Mouse (Mus musculus) T-cell, adult 2 months (primary cell): ENCODE measurements around the gene Wdr47.
"Not testable (repeated sequence)": the region's sequence is repeated elsewhere in the genome, so short reads cannot be mapped to it uniquely, and the experiment has no call there.

Source experiments
- DNase-seq: peaks from one replicate; pipeline ENCODE4 v3.0.0; 2022; ENCODE audit warnings: low spot score

Gene Wdr47

DNA sequence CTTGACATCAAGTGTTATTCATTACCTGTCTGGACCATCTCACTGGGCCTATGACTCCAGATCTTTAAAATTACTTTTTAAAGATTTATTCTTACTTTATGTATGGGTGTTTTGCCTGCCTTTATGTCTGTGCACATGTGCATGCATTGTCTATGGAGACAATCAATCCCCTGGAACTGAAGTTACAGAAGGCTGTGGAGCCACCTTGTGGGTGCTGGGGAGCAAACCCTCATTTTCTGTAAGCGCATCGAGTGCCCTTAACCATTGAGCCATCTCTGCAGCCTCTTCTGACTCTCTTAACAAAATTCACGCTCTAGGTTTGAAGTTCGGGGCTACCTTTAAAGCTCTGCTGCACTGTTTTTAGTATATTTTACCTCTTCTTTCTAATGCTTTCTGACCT, 48.3 kb downstream of the Wdr47 start:
- no peak for DNase-seq

DNA sequence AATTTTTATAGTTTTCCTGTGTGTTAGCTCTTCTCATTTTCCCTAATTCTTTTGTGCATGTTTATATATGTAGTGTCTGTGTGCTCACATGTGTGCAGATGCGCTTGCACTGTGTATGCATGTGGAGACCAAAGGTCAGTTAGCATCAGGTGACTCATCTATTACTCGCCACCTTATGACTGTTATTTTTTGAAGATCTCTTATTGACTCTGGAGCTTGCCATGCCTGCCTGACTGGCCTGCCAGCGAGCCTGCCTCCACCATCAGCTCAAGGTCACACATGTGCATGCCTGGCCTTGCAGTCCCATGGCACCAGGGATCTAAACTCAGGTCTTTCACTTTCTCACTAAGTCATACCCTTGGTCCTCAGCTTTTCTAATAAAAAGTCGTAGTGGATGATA, 49.9 kb downstream of the Wdr47 start:
- DNase-seq = no peak

DNA sequence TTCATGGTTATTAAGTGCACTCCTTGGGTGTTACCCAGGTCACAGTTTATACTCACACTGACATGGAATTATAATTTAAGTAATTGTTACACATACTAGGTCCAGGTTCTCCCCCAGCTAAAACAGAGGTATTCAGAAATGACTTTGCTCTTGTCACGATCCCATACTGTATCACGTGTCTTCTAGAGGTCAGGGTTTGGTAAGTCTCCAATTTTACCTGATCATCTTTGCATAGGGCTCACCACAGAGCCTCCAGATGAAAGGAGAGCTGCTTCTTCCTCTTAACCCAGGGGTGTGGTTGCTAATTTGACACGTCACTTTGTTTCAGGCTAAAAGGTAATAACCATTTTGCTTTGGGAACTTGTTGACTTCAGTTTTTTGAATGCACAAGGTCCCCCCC, 53.8 kb downstream of the Wdr47 start:
- no peak for DNase-seq

DNA sequence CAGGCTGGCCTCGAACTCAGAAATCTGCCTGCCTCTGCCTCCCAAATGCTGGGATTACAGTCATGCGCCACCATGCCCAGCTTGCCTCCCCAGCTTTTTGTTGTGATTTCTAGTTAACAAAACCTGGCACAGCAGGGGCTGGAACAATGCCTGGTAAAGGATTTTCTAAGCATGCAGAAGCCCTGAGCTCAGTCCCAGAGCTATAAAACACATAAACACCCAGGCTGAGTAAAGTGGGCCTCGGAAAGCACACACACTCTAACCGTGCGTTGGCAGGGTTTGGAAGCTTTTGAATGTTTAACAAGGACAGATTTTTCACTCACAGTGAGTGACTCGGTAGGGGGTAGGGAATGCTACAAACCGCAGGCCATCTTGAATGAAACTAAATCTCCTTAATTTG, 55.0 kb downstream of the Wdr47 start:
- no peak for DNase-seq

DNA sequence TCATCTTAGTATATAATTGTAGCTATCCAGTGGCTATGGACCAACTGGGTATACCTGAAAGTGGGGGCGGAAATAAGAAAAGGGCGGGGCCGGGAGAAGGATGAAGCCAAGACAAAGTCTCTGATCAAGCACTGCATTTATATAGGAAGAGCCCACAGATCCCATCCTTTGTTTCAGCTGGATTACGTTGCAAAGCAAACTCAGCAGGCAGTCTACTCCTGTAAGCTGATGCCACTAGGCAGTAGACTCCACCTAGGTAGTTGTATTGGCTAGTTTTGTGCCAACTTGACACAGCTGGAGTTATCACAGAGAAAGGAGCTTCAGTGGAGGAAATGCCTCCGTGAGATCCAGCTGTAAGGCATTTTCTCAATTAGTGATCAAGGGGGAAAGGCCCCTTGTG, 56.6 kb downstream of the Wdr47 start:
- not testable (repeated sequence) for DNase-seq

DNA sequence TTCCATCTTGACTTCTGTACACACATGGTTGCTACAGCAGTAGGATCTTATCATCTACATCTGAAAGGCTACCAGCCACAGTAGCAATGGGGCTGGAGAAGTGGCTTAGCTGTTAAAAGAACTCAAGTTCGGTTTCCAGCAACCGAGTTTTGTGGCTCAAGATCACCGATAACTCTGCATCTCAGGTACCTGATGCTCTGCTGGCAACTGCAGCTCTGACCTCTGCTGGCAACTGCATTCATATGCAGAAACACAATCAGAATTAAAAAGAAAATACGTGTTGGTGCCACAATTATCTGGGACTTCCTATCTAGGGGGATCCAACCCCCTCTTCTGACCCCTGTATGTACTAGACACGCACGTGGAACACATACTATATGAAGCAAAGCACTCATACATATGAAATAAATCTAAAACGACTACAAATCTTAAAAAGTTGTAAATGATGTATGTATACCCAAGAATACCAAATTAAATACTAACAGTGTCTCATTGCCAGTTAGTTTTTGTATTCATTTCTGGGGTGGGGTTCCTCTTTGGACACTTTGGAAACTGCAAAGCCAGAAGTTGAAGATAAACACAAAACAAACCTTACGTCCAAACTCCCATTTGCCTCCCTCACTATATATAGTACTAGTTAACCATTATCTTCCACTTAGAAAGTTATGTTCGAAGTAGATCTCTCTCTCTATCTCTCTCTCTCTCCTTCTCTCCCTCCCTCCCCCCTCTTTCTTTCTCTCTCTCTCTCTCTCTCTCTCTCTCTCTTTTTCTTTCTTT, 62.0 kb downstream of the Wdr47 start:
- peak; percentile 7 for DNase-seq

DNA sequence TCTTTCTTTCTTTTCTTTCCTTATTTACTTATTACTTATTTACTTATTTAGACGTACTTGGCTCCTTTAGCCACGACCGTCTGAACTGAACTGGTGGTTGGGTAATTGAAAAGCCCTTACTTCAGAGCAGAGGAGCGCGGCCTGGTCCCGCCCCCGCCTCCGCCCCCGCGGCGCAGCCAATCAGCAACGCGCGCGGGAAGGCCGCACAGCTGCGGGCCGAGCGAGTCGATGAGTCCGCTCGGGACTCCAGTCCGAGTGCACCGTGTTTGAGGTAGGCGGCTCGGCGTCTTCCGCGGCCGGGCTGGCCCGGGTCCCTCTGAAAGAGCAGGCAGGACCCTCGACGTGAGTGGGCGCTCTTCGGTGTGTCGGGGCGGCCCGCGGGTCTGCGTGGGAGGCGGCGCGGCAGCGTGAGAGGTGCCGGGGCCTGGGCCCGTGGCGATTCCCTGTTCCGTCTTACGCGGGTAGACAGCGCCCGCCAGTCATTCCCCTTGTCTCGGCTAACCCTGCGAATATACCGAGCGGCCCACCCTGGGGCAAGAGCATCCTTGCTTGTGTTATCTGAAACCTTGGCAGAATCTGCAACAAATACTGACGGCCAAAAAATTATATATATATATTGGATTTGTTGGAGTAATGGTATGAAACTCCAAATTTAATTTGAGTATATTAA, 62.8 kb downstream of the Wdr47 start, which contains the start of gene Clcc1:
TSS of gene Clcc1 (plus strand) at position 204 of the 670 bp plus-strand sequence.
- DNase-seq = peak; percentile 96

DNA sequence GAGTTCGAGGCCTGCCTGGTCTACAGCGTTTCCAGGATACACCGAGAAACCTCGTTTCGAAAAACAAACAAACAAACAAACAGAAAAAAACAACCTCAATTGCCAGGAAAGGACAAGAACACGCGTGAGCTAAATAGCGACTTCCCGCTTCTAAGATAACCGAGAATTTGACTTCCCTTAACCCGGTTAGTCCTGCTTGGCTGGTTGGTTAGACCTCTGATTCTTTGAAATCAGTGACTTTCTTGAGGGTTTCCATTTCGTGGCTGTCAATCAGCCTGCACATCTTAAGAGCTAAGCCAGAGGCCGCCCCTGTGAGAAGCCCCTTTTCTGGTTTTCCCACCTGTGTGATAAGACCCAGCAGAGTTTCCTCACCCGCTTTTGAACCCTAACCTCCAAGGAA, 63.5 kb downstream of the Wdr47 start:
- DNase-seq = no peak

DNA sequence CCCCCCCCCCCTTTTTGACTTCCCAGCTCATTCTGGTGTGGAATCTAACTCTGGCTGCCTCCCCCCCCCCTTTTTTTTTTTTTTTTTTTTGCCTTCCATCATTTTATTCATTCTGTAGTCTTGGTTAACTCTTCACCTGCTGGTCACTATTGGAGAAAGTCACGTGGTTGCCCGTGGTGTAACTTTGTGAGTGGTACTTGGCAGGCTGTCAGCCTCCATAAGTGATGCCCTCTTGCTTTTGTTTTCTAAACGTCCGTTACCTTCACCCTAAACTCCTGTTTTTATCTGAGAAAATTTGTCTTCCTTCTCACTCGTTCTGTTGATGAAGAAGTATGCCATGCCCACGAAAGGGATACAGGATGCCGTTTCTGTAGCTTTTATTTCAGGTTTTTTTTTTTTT, 64.4 kb downstream of the Wdr47 start:
- no peak for DNase-seq

DNA sequence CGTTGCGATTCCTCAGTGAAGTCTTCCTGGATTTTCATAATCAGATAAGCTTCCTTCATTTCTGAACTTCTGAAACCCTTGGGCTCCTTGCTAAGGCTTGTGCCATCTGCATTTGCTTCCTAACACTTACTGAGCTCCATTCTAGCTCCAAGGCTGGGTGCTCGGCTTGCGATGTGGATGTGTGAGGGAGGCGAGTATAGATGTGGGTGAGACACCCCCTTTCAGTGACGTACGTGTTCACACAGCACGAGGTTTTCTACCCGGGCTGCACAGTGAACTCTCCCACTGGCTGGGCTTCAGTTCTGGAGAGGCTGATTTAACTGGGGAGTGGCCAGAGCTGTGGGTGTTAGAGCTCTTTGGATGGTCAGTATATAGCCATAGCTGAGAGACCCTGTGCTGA, 67.5 kb downstream of the Wdr47 start:
- DNase-seq = no peak

DNA sequence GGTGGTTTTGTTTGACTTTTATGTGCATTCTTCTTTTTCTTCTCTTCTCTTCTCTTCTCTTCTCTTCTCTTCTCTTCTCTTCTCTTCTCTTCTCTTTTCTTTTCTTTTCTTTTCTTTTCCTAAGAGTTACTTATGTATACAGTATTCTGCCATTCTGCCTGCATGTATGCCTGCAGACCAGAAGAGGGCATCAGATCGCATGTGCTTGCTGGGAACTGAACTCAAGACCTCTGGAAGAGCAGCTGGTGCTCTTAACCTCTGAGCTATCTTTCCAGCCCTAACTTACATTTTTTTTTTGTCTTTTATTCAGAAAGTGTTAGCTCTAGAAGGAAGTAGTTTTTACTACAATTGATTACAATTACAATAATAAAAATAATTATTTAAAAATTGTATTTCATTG, 69.9 kb downstream of the Wdr47 start:
- DNase-seq = no peak

DNA sequence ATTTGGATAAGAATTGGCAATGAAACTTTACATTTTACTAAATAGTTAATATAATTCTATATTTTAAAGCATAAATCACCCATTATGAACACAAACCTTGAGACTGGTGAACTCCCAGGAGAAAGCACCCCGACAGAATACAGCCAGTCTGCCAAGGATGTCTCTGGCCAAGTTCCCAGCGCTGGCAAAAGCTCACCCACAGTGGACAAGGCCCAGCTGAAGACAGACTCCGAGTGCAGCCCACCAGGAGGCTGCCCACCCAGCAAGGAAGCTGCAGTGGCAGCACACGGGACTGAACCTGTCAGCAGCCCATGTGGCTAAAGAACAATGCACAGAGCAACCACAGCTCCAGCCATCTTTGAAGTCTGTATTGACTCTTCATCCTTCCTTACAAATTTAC, 85.5 kb downstream of the Wdr47 start:
- no peak for DNase-seq

DNA sequence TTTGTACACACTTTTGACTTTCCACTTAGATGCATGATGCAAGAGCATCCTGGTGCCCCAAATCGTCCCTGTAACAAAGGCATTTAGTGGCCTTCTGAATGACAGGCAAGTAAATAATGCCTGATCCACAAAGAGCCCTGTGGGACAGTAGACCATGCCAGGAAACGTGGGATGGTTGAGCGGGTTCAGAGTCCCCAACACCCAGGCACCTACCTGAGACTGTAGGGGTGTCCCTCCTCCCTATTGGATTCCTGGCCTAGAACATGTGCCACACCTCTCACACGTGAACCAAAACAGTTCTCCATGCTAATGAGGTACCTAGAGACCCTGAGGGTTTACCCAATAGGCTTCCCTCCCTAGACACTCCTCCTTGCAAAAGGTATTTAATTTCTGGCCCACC, 89.9 kb downstream of the Wdr47 start:
- no peak for DNase-seq

DNA sequence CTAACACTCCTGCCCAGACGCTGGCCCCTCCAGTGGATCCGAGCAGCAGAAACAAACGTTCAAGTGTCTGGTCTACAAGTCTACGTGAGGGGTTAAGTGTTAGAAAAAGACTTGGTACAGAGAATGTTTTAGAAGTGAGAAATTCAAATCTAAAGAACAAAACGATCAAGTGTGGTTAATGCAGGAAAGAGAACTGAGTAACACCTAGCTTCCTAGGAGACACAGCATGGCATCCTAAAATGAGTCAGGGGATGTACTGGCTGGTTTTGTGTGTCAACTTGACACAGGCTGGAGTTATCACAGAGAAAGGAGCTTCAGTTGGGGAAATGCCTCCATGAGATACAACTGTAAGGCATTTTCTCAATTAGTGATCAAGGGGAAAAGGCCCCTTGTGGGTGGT, 92.5 kb downstream of the Wdr47 start:
- DNase-seq = not testable (repeated sequence)

DNA sequence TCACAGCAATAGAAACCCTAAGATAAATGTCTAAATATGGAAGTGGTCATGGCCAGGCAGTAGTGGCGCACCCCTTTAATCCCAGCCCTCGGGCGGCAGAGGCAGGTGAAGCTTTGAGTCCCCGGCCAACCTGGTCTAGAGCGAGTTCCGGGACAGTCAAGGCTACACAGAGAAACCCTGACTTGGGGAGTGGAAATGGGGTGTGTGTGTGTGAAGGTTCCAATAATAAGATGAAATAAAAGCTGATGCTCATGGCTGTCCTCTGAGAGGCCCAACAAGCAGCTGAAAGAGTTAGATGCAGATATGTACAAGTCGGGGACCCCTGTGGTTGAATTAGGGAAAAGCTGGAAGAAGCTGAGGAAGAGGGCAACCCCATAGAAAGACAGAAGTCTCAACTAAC, 94.6 kb downstream of the Wdr47 start:
- DNase-seq = no peak

DNA sequence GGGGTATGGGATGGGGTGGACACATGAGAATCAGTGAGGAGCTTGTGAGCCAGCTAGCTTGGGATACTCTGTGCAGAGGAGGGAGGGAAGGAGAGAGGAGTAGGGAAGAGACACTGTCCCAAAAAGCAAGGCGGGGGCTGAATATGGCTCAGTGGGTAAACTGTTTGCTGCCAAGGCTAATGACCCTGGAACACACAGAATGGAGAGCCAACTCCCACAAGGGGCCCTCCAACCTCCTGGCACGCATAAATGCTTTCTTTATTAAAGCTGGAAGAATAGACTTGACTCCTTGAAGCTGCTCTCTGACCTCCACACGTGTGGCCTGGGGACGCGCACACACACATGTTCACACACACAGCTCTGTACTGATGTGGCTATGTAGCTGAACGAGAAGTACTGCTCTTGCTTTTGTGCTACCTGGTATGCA, 97.9 kb downstream of the Wdr47 start:
- DNase-seq = no peak

DNA sequence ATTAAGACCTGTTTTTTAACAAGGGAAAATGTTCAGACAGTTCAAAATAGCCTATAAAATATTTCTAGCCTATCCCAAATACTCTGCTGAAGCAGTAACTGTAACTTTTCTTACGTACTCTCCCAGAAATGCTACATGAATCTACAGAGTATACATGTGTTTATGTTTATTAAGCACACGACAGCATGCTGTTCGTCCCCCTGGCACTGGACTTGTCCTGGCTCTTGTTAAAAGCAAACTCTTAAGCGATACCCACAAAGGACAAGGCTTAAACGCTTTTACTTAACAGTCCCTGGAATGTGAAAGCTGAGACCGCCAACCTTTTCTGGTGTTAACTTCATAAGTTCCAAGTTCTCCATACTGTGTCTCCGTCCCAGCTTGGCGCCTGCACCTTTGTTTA, 98.4 kb downstream of the Wdr47 start:
- no peak for DNase-seq

DNA sequence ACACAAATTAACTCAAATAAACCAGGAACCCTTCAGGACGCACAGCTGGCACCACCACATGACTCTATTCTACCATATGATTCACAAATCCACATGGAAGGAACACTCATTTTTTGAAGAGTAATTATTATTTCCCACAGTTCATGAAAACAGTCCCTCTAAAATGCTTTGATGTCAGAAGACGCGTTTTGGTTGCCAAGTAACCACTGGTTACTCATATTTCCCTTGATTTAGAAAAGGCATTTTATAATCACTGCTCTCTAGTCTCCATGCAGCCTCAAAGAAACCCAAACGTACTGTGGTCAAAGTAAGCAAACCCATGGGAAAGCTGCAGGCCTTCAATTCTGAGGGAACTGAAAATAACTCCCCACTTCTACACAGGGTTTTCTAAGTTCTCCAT, 98.9 kb downstream of the Wdr47 start:
- DNase-seq = no peak

DNA sequence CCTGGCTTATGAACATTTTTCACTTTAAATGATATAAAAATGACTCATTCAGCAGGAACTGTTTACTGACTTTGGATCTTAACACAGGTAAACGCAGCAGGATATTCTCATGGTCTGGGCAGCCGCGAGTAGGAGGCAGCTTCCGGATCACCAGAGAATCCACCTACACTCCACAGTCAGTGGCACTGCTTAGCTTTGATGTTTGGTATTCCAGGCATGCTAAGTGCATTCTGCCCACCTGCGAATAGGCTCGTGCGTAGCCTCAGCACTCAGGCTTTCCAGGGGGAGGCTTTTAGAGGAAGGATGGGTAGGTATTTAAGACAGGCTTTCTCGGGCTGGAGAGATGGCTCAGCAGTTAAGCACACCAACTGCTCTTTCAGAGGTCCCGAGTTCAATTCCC, 103.2 kb downstream of the Wdr47 start:
- DNase-seq = no peak
